Mouse (Mus musculus) mature B cell (primary cell): Measurements from ENCODE around the gene Kcnv2.

ENCODE experiments used
- in situ Hi-C: fragments of 300-500 bp; cut with MboI; formaldehyde crosslinking; loops from 2 replicates; pipeline ENCODE4 v1.14.3; 2019

Gene Kcnv2

DNA sequence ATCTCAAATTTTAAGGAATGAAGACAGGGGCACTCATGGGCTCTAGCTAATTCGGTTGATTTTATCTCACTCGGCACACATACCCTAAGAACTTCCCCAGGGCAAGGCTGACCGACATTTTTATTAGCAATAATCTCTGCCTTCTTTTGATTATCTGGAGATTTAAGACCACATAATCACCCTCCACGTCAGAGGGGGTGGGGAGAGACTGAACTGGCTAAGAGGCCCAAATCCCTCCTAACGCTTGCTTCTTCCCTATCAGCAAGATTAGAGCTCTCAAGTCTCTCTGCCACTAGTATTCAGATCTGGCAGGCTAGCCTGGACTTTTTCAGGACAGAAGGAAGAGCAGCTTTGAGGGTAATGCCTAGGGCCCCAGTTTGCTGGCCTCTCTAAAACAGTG lies at the start of gene Kcnv2:
TSS of gene Kcnv2 (plus strand) at position 308 of the 400 bp plus-strand sequence.
- in situ Hi-C loops: no loop called here

GRCm38 (mm10) chr19:27273385-27273784 lies 49.0 kb upstream of the Kcnv2 start:
- in situ Hi-C loops: no loop called here

GRCm38 (mm10) chr19:27274382-27274781 lies 48.0 kb upstream of the Kcnv2 start:
- in situ Hi-C loops: no loop called here

- in situ Hi-C loops: no loop called here
These were observed 43.2 kb upstream of the Kcnv2 start for GRCm38 (mm10) chr19:27279174-27279573.

- in situ Hi-C loops: no loop called here
These were observed 12.3 kb upstream of the Kcnv2 start for GRCm38 (mm10) chr19:27310039-27310438.

- in situ Hi-C loops: no loop called here
These were observed 11.1 kb upstream of the Kcnv2 start for GRCm38 (mm10) chr19:27311311-27311710.

DNA sequence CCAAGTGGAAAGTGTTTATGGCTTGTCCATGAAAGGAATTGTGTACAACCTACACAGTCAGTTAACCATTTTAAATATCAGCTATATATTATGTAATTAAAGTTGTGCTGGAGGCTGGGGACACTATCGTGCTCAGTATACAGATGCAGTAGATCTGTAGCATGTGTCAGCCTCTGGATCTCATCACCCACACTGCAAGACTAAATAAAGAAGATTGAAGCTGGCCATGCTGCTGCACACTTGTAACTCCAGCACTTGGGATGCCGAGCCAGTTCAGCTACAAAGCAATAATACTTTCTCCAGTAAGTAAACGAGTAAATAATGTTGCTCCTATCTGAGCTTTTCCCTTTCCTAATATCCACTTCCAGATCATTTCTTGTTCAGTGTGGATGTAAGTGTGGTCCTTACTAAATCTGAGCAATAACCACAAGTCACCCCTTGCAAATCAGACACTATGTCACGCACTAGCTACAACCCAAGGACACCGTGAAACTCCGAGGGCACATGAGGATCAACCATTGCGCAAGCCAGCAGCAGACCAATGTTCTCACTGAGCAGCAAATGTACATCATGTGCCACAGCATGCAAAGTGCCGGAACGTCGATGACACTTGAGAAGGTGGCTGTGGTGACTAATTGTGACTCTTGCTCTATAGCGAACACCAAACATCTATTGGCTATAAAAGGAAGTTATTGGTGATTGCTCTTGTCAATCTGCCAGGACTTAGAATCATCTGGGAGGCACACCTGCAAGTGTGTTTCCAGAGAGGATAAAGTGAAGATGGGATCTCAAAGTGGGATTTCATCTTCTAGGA lies 9.9 kb upstream of the Kcnv2 start:
- in situ Hi-C loops: no loop called here

DNA sequence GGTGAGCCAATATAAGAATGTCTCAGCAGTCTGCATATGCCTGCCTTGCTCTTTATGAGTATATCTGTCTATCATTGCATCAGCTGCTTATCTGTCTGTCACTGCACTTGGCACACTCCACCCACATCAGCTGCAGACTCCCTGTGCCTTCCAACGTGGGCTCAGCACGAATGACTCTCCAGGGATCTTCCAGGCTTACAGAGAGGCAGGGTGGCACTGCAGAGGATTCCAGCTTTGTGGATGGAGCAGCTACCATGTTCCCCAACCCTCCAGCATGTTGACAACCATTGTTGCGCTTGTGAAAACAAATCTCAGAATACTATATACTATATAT lies 9.3 kb upstream of the Kcnv2 start:
- in situ Hi-C loops: no loop called here

GRCm38 (mm10) chr19:27316313-27317258 lies 5.8 kb upstream of the Kcnv2 start:
- in situ Hi-C loops: no loop called here

DNA sequence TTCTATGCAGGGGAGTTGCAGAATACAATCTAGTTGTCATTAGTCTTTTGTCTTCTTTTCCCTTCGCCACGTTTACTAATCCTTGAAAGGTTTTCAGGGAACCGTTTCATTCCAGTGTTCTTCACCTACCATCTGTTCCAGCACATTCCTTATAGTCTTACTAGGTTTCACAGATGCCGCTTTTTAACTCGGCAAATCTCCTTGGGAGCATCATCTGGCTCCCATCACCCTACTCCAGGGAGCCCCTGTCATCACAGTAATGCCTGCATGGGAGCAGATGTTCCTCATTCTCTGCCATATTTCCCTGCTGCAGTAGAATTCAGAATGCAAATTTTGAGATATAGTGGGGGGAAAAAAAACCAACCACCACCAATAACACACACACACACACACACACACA lies 5.1 kb upstream of the Kcnv2 start:
- in situ Hi-C loops: no loop called here

DNA sequence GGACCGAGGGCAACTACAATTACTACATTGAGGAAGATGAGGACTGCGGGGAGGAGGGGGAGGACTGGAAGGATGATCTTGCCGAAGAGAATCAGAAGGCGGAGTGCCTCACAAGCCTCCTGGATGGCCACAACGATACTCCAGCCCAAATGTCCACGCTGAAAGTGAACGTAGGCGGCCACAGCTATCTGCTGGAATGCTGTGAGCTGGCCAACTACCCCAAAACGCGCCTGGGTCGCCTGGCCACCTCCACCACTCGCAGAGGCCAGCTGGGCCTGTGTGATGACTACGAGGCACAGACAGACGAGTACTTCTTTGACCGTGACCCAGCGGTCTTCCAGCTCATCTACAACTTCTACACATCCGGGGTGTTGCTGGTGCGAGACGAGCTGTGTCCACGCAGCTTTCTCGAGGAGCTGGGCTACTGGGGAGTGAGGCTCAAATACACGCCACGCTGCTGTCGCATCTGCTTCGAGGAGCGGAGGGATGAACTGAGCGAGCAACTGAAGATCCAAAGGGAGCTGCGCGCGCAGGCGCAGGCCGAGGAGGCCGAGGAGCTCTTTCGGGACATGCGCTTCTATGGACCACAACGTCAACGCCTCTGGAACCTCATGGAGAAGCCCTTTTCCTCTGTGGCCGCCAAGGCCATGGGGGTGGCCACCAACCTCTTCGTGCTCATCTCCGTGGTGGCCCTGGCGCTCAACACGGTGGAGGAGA lies 681 bp downstream of the Kcnv2 start:
- in situ Hi-C loops: no loop called here

DNA sequence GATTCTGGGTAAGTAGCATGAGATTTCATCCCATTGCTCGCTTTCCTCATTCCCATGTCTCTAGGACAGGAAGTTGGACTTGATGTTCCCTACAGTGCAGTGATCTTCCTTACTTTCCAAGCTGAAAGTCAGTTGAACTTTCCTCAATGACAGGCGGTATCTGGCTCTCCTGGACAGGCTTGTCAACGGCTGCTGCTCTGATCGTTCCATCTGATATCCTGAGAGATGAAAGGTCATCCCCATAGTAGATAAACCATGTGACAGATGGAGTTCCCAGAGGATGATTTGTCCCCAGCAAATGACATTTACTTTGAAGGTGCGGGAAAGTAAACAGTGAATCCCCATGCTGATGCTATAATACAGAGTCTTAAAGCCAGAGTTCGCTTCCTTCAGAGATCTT lies 3.2 kb downstream of the Kcnv2 start:
- in situ Hi-C loops: no loop called here

- in situ Hi-C loops: no loop called here
These were observed 5.2 kb downstream of the Kcnv2 start for GRCm38 (mm10) chr19:27327569-27327968.

- in situ Hi-C loops: no loop called here
These were observed 5.8 kb downstream of the Kcnv2 start for GRCm38 (mm10) chr19:27328166-27328565.

DNA sequence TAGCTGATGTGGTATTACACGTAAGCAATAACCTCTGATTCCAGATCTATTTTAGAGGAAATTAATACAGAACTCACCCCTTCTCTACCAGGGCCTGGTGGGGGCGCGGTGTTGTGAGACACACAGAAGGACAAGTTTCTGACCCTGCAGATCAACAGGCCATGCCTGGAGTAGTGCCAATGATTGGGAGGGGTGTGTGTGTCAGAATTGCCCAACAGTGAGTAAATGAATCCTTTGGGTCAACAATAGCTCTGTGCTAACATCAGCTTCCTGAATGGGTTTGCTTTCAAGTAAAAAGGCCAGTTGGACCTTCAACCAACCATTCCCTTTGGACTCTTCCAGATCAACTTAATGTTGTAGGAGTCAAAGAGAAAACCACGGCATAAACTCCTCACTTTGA lies 6.3 kb downstream of the Kcnv2 start:
- in situ Hi-C loops: no loop called here

DNA sequence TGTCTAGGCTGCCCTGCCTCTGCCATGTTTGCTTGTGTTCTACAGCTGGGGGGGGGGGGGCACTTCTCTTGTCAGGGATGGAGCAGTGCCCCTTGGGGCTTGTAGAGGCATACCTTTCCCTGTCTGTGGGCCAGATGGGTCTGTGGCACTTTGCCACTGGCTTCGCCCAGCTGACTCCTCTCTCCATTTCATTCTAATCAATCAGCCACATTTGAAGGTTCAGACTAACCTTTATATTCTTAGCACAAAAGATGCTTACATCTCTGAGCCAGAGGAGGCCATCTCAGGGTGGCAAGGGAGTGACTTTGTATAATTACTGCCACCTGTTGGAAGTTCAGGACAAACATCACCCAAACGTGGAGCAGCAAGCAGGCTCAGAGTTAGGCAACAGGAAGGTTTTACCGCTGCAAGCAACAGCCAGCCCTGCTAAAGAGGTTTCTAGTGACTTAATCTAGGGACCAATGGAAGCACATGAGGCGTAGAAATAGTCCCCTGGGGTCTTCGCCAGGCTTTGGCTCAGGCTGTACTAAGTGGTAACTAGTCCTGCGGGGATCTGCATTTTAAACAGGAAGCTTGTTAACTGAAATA lies 9.9 kb downstream of the Kcnv2 start:
- in situ Hi-C loops: no loop called here

DNA sequence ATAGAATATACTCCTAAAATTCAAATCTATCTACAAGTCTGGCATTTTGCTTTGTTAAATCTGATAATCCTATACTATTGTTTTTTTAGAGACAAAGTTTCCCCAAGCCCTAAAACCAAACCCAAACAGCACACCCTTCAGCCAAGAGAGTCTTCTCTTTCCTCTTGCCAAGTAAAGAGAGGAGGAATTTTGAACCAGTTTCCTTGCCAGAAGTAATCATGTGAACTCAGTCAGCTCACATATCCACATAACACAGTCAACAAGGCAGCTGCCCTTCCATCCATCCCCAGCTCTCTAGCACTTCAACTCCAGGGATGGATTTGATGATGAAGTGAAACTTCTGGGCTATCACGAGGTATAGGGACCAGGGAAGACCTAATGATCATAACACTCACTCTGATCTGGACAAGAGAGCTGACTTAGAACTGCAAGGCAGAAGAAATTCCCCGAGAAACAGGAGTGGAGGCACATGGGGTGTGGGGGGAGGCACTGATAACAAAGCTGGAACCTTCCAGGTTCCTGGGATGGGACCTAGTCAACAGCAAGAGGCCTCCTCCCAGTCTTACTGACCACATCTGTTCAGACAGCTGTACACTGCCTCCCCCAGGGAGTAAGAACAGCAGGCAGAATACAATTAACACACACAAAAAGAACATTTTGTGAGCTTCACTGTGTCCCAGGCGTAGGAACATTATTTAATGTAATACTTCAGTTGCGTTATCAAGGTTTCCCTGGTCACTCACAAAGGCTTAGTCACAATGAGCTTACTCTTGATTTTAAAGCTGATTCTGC lies 13.9 kb downstream of the Kcnv2 start:
- in situ Hi-C loops: no loop called here

DNA sequence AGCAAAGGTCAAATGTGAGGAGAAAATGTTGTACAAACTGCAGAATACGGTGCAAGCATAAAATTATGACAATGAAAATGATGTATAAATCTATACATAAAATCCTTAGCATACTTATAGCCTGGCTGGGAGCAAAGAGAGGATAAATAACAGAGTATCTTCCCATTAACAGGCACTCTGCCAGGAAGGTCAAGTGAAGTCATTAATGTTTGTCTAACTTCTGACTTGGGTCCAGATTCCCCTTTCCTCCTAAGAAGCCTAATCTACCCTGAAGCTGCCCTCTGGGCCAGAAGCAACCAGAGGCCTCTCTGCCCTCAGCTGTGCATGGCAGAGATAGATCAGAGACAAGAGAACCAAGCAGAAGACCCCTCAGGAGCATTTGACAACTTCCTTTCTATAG lies 24.1 kb downstream of the Kcnv2 start:
- in situ Hi-C loops: no loop called here

DNA sequence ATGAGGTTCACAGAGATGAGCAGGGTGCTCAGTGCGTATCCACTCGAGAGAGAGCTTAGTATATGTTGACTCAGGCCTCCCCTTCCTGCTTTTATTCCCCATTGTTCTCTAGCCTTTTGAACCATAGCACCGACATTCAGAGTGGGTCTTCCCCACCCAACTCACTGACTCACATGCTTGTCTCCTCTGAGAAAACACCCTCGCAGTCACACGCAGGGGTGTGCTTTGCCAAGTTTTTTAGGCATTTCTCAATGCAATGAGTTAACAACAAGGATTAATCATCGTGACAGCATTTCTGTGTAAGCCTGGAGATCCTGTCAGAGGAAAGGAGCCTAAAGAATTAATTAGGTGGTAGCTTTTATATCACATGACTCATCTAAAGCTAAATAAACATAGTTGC lies 29.3 kb downstream of the Kcnv2 start:
- in situ Hi-C loops: no loop called here

DNA sequence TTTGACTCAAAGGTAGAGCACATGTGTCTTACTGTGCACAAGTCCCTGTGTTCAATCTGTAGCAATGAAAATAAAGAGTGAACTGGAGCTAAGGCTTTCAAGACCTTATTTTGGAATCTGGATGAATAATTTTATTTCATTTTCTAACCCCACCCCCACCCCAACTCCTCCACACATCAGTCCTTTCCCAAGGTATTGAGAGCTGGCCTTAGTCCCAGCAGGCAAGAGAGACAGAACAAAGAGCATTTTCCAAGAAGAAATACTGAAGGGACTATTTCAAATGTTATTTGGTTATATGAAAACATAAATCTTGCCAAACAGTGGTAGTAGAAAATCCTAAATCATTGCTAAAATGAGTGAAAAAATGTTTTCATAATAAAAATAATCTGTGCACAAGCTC lies 38.0 kb downstream of the Kcnv2 start:
- in situ Hi-C loops: no loop called here

DNA sequence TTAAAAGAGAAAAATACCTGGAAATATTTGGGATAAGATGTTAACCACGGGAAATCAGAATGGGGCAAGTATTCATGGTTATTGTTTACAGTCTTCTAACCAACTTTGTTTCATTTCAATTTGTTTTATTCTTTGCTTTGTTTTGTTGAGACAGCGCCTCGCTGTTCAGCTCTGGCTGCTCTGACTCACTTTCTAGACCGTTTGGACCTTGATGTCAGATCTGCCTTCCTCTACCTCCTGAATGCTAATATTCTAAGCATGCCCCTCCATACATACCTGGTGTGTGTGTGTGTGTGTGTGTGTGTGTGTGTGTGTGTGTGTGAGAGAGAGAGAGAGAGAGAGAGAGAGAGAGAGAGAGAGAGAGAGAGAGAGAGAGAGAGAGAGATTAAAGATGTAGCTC lies 41.5 kb downstream of the Kcnv2 start:
- in situ Hi-C loops: no loop called here
